In genomic region chr15:78065541-78065940, GRCm38 (mm10) we compare ENCODE assay signal across 33 mouse cellular contexts. TPM values are rescaled to one million over a fixed set of nuclear protein-coding genes. Genes with fewer than 3 reads are reported as not detected.
DNase-seq lines count a peak whose midpoint lies in the region; ATAC-seq and TF ChIP-seq lines count a peak whose summit lies in the region.
"Had no signal": no experiment of that assay in that cellular context is flagged by ENCODE, and none has a peak within 500 bp of the region (broad histone marks: within the 10 kb centered on the region; RNA-seq: fewer than 3 reads in every experiment).

No protein-coding gene starts in this region.

- peak; percentile 18 for DNase-seq in hindbrain, embryonic 10.5 days (ENCODE audit: low spot score)
- DNase-seq in ES-CJ7 (ENCODE audit: low read depth, low spot score) = peak; percentile 17
- DNase-seq in R1 (ENCODE audit: low read depth, low spot score) = peak; percentile 95
- peak; percentile 9 for DNase-seq in embryo, embryonic 11 days
- DNase-seq in layer of hippocampus, adult 9-11 months = no peak
- no peak for DNase-seq in gastrocnemius, postnatal 10 days
- no peak for DNase-seq in kidney, adult 2 months
- DNase-seq: adrenal gland, adult 8-10 months; adrenal gland, postnatal 25 days; B cell, adult 2 months; cerebellum, adult 11-12 months; cerebellum, adult 8-10 months; cerebellum, postnatal 10 days; gastrocnemius, postnatal 36 days; heart, adult 2 months; heart, postnatal 14 days; heart, postnatal 4 days; kidney, adult 11 months; kidney, adult 9 months had no signal

- no peaks in the 10 kb centered on the region for H3K27me3 ChIP-seq in hindbrain, embryonic 10.5 days (ENCODE audit: insufficient read depth, poor library complexity, severe bottlenecking)
- no peaks in the 10 kb centered on the region for H3K27me3 ChIP-seq in hindbrain, embryonic 16.5 days (replicated peaks; ENCODE audit: control insufficient read depth, insufficient read depth, low read length)
- H3K27me3 ChIP-seq in kidney, adult 2 months (replicated peaks; ENCODE audit: control insufficient read depth, insufficient read depth, low read length) = no peaks in the 10 kb centered on the region
- H3K27me3 ChIP-seq: embryonic facial prominence, embryonic 12.5 days; embryonic facial prominence, embryonic 15.5 days; forebrain, embryonic 15.5 days; heart, embryonic 13.5 days; intestine, embryonic 15.5 days had no signal

- WGBS in hindbrain, embryonic 10.5 days = 29% methylated on average over 5 of the region's 5 CpGs
- 12% methylated on average over 5 of the region's 5 CpGs for WGBS in hindbrain, embryonic 16.5 days
- WGBS in kidney, adult 2 months = 76% methylated on average over 5 of the region's 5 CpGs

- peak overlapping the region; percentile 72 for H3K27ac ChIP-seq in hindbrain, embryonic 10.5 days
- H3K27ac ChIP-seq in hindbrain, embryonic 16.5 days (ENCODE audit: low read depth, low read length) = no peak overlapping the region
- no peak overlapping the region for H3K27ac ChIP-seq in kidney, adult 2 months (ENCODE audit: insufficient read depth, low read depth, low read length)
- H3K27ac ChIP-seq: embryonic facial prominence, embryonic 12.5 days; embryonic facial prominence, embryonic 15.5 days; forebrain, embryonic 15.5 days; heart, adult 2 months; heart, embryonic 10.5 days; heart, embryonic 13.5 days; intestine, embryonic 15.5 days had no signal

- no peaks in the 10 kb centered on the region for H3K36me3 ChIP-seq in hindbrain, embryonic 10.5 days
- H3K36me3 ChIP-seq in hindbrain, embryonic 16.5 days (ENCODE audit: control insufficient read depth, insufficient read depth, low read length) = no peaks in the 10 kb centered on the region
- no peaks in the 10 kb centered on the region for H3K36me3 ChIP-seq in kidney, adult 2 months (ENCODE audit: control insufficient read depth, insufficient read depth, low read length)
- H3K36me3 ChIP-seq: embryonic facial prominence, embryonic 12.5 days; embryonic facial prominence, embryonic 15.5 days; forebrain, embryonic 15.5 days; G1E; heart, embryonic 10.5 days; heart, embryonic 13.5 days; intestine, embryonic 15.5 days had no signal

- TF ChIP-seq POLR2A in kidney, adult 2 months (IDR thresholded peaks at IDR 0.05; ENCODE audit: low read depth, low read length) = no peak

- no peak overlapping the region for H3K4me3 ChIP-seq in hindbrain, embryonic 10.5 days
- no peak overlapping the region for H3K4me3 ChIP-seq in hindbrain, embryonic 16.5 days (ENCODE audit: low read length)
- H3K4me3 ChIP-seq in kidney, adult 2 months (ENCODE audit: insufficient read depth, low read depth, low read length) = no peak overlapping the region
- H3K4me3 ChIP-seq: embryonic facial prominence, embryonic 12.5 days; embryonic facial prominence, embryonic 15.5 days; forebrain, embryonic 15.5 days; heart, adult 2 months; heart, embryonic 10.5 days; heart, embryonic 13.5 days; intestine, embryonic 15.5 days had no signal

- peaks cover 24% of the 10 kb centered on the region for H3K4me1 ChIP-seq in hindbrain, embryonic 10.5 days (replicated peaks)
- peaks cover 8% of the 10 kb centered on the region; the same call in 1 of the 2 replicates for H3K4me1 ChIP-seq in hindbrain, embryonic 16.5 days (ENCODE audit: control insufficient read depth, insufficient read depth, low read depth, low read length)
- H3K4me1 ChIP-seq in kidney, adult 2 months (ENCODE audit: control insufficient read depth, insufficient read depth, low read length) = no peaks in the 10 kb centered on the region
- H3K4me1 ChIP-seq: embryonic facial prominence, embryonic 12.5 days; embryonic facial prominence, embryonic 15.5 days; heart, embryonic 10.5 days; heart, embryonic 13.5 days; intestine, embryonic 15.5 days had no signal

- no peaks in the 10 kb centered on the region for H3K9me3 ChIP-seq in hindbrain, embryonic 10.5 days
- H3K9me3 ChIP-seq in hindbrain, embryonic 16.5 days (ENCODE audit: control insufficient read depth, low read length) = no peaks in the 10 kb centered on the region
- H3K9me3 ChIP-seq: embryonic facial prominence, embryonic 12.5 days; embryonic facial prominence, embryonic 15.5 days; forebrain, embryonic 15.5 days; G1E; heart, embryonic 10.5 days; heart, embryonic 13.5 days; intestine, embryonic 15.5 days had no signal

- ATAC-seq in hindbrain, embryonic 16.5 days = no peak
- ATAC-seq: activated CD4-positive, CD25-positive, alpha-beta regulatory T cell, adult 4 months; forebrain, embryonic 15.5 days; intestine, embryonic 15.5 days; Patski had no signal

- no peak overlapping the region for H3K9ac ChIP-seq in hindbrain, embryonic 16.5 days (ENCODE audit: low read depth, low read length)
- H3K9ac ChIP-seq: embryonic facial prominence, embryonic 12.5 days; embryonic facial prominence, embryonic 15.5 days; forebrain, embryonic 15.5 days; heart, embryonic 13.5 days; intestine, embryonic 15.5 days had no signal

- H3K4me2 ChIP-seq in hindbrain, embryonic 16.5 days (ENCODE audit: low read length) = no peak overlapping the region
- H3K4me2 ChIP-seq: embryonic facial prominence, embryonic 12.5 days; embryonic facial prominence, embryonic 15.5 days; forebrain, embryonic 15.5 days; heart, embryonic 13.5 days; intestine, embryonic 15.5 days had no signal

- no peak for TF ChIP-seq CTCF in kidney, adult 2 months (conservative IDR thresholded peaks at IDR 0.05; ENCODE audit: insufficient read depth, insufficient read length, low read depth, low read length)

RNA-seq across cellular contexts. Expression of gene Cacng2, which starts 54.3 kb away (rescaled TPM):
- 0.24 and 0.92 TPM in 2 replicates for polyA plus RNA-seq in hindbrain, embryonic 10.5 days (2016; fragmentation: Nextera tagmentation; extraction: Ambion mirVana)
- polyA plus RNA-seq in hindbrain, embryonic 16.5 days (2015; fragmentation: Nextera tagmentation; extraction: Ambion mirVana) = 15.7 TPM in 2 replicates
- under 1 TPM in 1 of 2 experiments, not detected in 1; 0.05 TPM for total RNA-seq in gastrocnemius, postnatal 10 days (2021)
- polyA plus RNA-seq in kidney, adult 2 months (2012; rRNA removed) = 0.02 TPM in 1 of 2 replicates, not detected in the other
- total RNA-seq: gastrocnemius, adult 8-10 months; gastrocnemius, postnatal 36 days; granulocyte monocyte progenitor cell, adult 5-6 weeks; heart, adult 2 months; heart, postnatal 14 days; heart, postnatal 4 days had no signal
- polyA plus RNA-seq: G1E; heart, adult 2 months; heart, embryonic 10.5 days; heart, embryonic 13.5 days; heart, embryonic 16.5 days; kidney, embryonic 16.5 days; Patski had no signal

Comparison
In these comparisons a context has a peak if more than half of its experiments do, and no peak if none do; other contexts are left out.
1. DNase-seq: peak in hindbrain, embryonic 10.5 days (single experiment), ES-CJ7 (single experiment), R1 (single experiment) and embryo, embryonic 11 days (single experiment); none in layer of hippocampus, adult 9-11 months (single experiment), gastrocnemius, postnatal 10 days (single experiment) and kidney, adult 2 months (single experiment).